In genomic region chr10:16895332-16895731, GRCm38 (mm10) we compare ENCODE assay signal across 33 mouse cellular contexts.
DNase-seq lines count a peak whose midpoint lies in the region; ATAC-seq and TF ChIP-seq lines count a peak whose summit lies in the region.
"Had no signal": no experiment of that assay in that cellular context is flagged by ENCODE, and none has a peak within 500 bp of the region (broad histone marks: within the 10 kb centered on the region; RNA-seq: fewer than 3 reads in every experiment).

No protein-coding gene starts in this region.

- H3K36me3 ChIP-seq in forebrain, embryonic 13.5 days (ENCODE audit: poor library complexity, severe bottlenecking): no peaks in the 10 kb centered on the region
- H3K36me3 ChIP-seq in forebrain, embryonic 10.5 days (replicated peaks): no peaks in the 10 kb centered on the region
- H3K36me3 ChIP-seq in midbrain, embryonic 14.5 days (ENCODE audit: control insufficient read depth, insufficient read depth, low read length): no peaks in the 10 kb centered on the region
- H3K36me3 ChIP-seq in midbrain, embryonic 10.5 days: no peaks in the 10 kb centered on the region
- no peaks in the 10 kb centered on the region for H3K36me3 ChIP-seq in stomach, postnatal 0 days (ENCODE audit: control insufficient read depth, insufficient read depth, low read length)
- H3K36me3 ChIP-seq: embryonic facial prominence, embryonic 10.5 days; embryonic facial prominence, embryonic 13.5 days; G1E; heart, embryonic 12.5 days; heart, embryonic 15.5 days; hindbrain, embryonic 10.5 days; hindbrain, embryonic 13.5 days had no signal

- no peak for TF ChIP-seq EP300 in stomach, postnatal 0 days (optimal IDR thresholded peaks at IDR 0.05)

- H3K4me1 ChIP-seq in forebrain, embryonic 13.5 days: no peaks in the 10 kb centered on the region
- H3K4me1 ChIP-seq in forebrain, embryonic 10.5 days: no peaks in the 10 kb centered on the region
- H3K4me1 ChIP-seq in midbrain, embryonic 14.5 days (ENCODE audit: control insufficient read depth, insufficient read depth, low read length): no peaks in the 10 kb centered on the region
- no peaks in the 10 kb centered on the region for H3K4me1 ChIP-seq in midbrain, embryonic 10.5 days
- no peaks in the 10 kb centered on the region for H3K4me1 ChIP-seq in stomach, postnatal 0 days (replicated peaks; ENCODE audit: control insufficient read depth, insufficient read depth)
- H3K4me1 ChIP-seq: embryonic facial prominence, embryonic 10.5 days; embryonic facial prominence, embryonic 13.5 days; heart, embryonic 12.5 days; heart, embryonic 15.5 days; hindbrain, embryonic 10.5 days; hindbrain, embryonic 13.5 days had no signal

- peak; percentile 71; the same call in 1 of the 2 replicates for ATAC-seq in forebrain, embryonic 13.5 days
- no peak for ATAC-seq in midbrain, embryonic 14.5 days (ENCODE audit: low FRiP score, low TSS enrichment)
- no peak for ATAC-seq in stomach, postnatal 0 days (ENCODE audit: low FRiP score, low TSS enrichment)
- ATAC-seq: hindbrain, embryonic 16.5 days; intestine, postnatal 0 days had no signal

- no peak overlapping the region for H3K27ac ChIP-seq in forebrain, embryonic 13.5 days
- no peak overlapping the region for H3K27ac ChIP-seq in forebrain, embryonic 10.5 days
- H3K27ac ChIP-seq in midbrain, embryonic 14.5 days (replicated peaks; ENCODE audit: low read depth, low read length): no peak overlapping the region
- H3K27ac ChIP-seq in midbrain, embryonic 10.5 days (replicated peaks): no peak overlapping the region
- no peak overlapping the region for H3K27ac ChIP-seq in stomach, postnatal 0 days (replicated peaks)
- H3K27ac ChIP-seq: embryonic facial prominence, embryonic 10.5 days; embryonic facial prominence, embryonic 13.5 days; gastrocnemius, adult 2 months; heart, embryonic 15.5 days; hindbrain, embryonic 10.5 days; hindbrain, embryonic 13.5 days had no signal

- H3K4me3 ChIP-seq in forebrain, embryonic 13.5 days: no peak overlapping the region
- H3K4me3 ChIP-seq in forebrain, embryonic 10.5 days: no peak overlapping the region
- no peak overlapping the region for H3K4me3 ChIP-seq in midbrain, embryonic 14.5 days (replicated peaks; ENCODE audit: low read depth, low read length)
- H3K4me3 ChIP-seq in midbrain, embryonic 10.5 days: no peak overlapping the region
- no peak overlapping the region for H3K4me3 ChIP-seq in stomach, postnatal 0 days (ENCODE audit: low read depth, low read length)
- H3K4me3 ChIP-seq: embryonic facial prominence, embryonic 10.5 days; embryonic facial prominence, embryonic 13.5 days; erythroblast, embryonic 14.5 days; gastrocnemius, adult 2 months; heart, embryonic 12.5 days; heart, embryonic 15.5 days; hindbrain, embryonic 10.5 days; hindbrain, embryonic 13.5 days had no signal

- H3K27me3 ChIP-seq in forebrain, embryonic 13.5 days: no peaks in the 10 kb centered on the region
- H3K27me3 ChIP-seq in forebrain, embryonic 10.5 days (ENCODE audit: poor library complexity, severe bottlenecking): no peaks in the 10 kb centered on the region
- no peaks in the 10 kb centered on the region for H3K27me3 ChIP-seq in midbrain, embryonic 14.5 days (ENCODE audit: control insufficient read depth, insufficient read depth, low read length)
- H3K27me3 ChIP-seq in midbrain, embryonic 10.5 days (ENCODE audit: low read depth, poor library complexity, severe bottlenecking): no peaks in the 10 kb centered on the region
- no peaks in the 10 kb centered on the region for H3K27me3 ChIP-seq in stomach, postnatal 0 days (ENCODE audit: control insufficient read depth, insufficient read depth, low read length)
- H3K27me3 ChIP-seq: CH12.LX; embryonic facial prominence, embryonic 13.5 days; heart, embryonic 12.5 days; heart, embryonic 15.5 days; hindbrain, embryonic 13.5 days had no signal

- no peak overlapping the region for H3K9ac ChIP-seq in forebrain, embryonic 13.5 days
- no peak overlapping the region for H3K9ac ChIP-seq in midbrain, embryonic 14.5 days (replicated peaks; ENCODE audit: low read length)
- H3K9ac ChIP-seq in stomach, postnatal 0 days (ENCODE audit: low read length): no peak overlapping the region
- H3K9ac ChIP-seq: embryonic facial prominence, embryonic 13.5 days; heart, embryonic 12.5 days; heart, embryonic 15.5 days; hindbrain, embryonic 13.5 days had no signal

- no peak for DNase-seq in forebrain, embryonic 10.5 days (ENCODE audit: extremely low spot score, low spot score)
- DNase-seq in midbrain, embryonic 14.5 days: peak; percentile 8
- DNase-seq in midbrain, embryonic 10.5 days (ENCODE audit: low spot score): no peak
- peak; percentile 18 for DNase-seq in brain, embryonic 18.5 days (ENCODE audit: low read depth, low spot score)
- peak; percentile 16 for DNase-seq in telencephalon, adult 2 months (ENCODE audit: low read depth, low spot score)
- no peak for DNase-seq in urinary bladder, postnatal 36 days (ENCODE audit: low spot score in 2 of 2)
- no peak for DNase-seq in stomach, postnatal 0 days (ENCODE audit: low spot score)
- DNase-seq: adrenal gland, adult 2 months; adrenal gland, postnatal 14 days; B cell, adult 2 months; cerebellum, adult 11 months; cerebellum, adult 2 months; cerebellum, postnatal 10 days; cerebellum, postnatal 36 days; embryo, embryonic 11 days; gastrocnemius, adult 2 months; gastrocnemius, postnatal 14 days; heart, adult 11 months; heart, postnatal 10 days; heart, postnatal 36 days; kidney, adult 2 months had no signal

- no peaks in the 10 kb centered on the region for H3K9me3 ChIP-seq in forebrain, embryonic 13.5 days (replicated peaks)
- H3K9me3 ChIP-seq in forebrain, embryonic 10.5 days: no peaks in the 10 kb centered on the region
- no peaks in the 10 kb centered on the region for H3K9me3 ChIP-seq in midbrain, embryonic 14.5 days (ENCODE audit: control insufficient read depth, low read length)
- no peaks in the 10 kb centered on the region for H3K9me3 ChIP-seq in midbrain, embryonic 10.5 days (replicated peaks)
- H3K9me3 ChIP-seq in stomach, postnatal 0 days (ENCODE audit: control insufficient read depth, low read length): no peaks in the 10 kb centered on the region
- H3K9me3 ChIP-seq: embryonic facial prominence, embryonic 10.5 days; embryonic facial prominence, embryonic 13.5 days; G1E; heart, embryonic 12.5 days; heart, embryonic 15.5 days; hindbrain, embryonic 10.5 days; hindbrain, embryonic 13.5 days had no signal

- no peak for TF ChIP-seq CTCF in stomach, postnatal 0 days (IDR thresholded peaks at IDR 0.05; ENCODE audit: low read depth)

- no peak overlapping the region for H3K4me2 ChIP-seq in forebrain, embryonic 13.5 days
- H3K4me2 ChIP-seq in midbrain, embryonic 14.5 days (ENCODE audit: low read length): no peak overlapping the region
- H3K4me2 ChIP-seq in stomach, postnatal 0 days (replicated peaks; ENCODE audit: low read depth): no peak overlapping the region
- H3K4me2 ChIP-seq: embryonic facial prominence, embryonic 13.5 days; heart, embryonic 12.5 days; heart, embryonic 15.5 days; hindbrain, embryonic 13.5 days had no signal

Comparison
In these comparisons a context has a peak if more than half of its experiments do, and no peak if none do; other contexts are left out.
1. DNase-seq: peak in midbrain, embryonic 14.5 days (single experiment), brain, embryonic 18.5 days (single experiment) and telencephalon, adult 2 months (single experiment); none in forebrain, embryonic 10.5 days (single experiment), midbrain, embryonic 10.5 days (single experiment), urinary bladder, postnatal 36 days (0 of 2) and stomach, postnatal 0 days (single experiment).